Mouse (Mus musculus) heart, adult 2 months (tissue): Measurements from ENCODE around the gene Mettl21c.

Experiments
- CTCF ChIP-seq: fragments of 200-600 bp; IDR thresholded peaks from 2 replicates; pipeline ENCODE4 v1.8.1; 2022; ENCODE audit warnings: antibody characterized with exemption, mild to moderate bottlenecking, moderate library complexity
- EP300 ChIP-seq: fragments of 200-500 bp; IDR thresholded peaks from 2 replicates; pipeline ENCODE4 v1.6.1; 2011; ENCODE audit warnings: low read depth, low read length, control low read depth; ENCODE audit not compliant: insufficient read depth
- POLR2A ChIP-seq: fragments of 200-500 bp; IDR thresholded peaks from 2 replicates; pipeline ENCODE4 v1.6.1; 2011; ENCODE audit warnings: mild to moderate bottlenecking, low read depth, low read length, control low read depth; ENCODE audit not compliant: insufficient read depth

GRCm38 (mm10) chr1:44061836-44062235 lies 42.0 kb upstream of the Mettl21c start, which contains the start of gene Gm8251:
- TF ChIP-seq CTCF (no peak), POLR2A (no peak), EP300 (no peak)
